In genomic region chr16:5232982-5233381, GRCm38 (mm10) we compare ENCODE assay signal across 8 mouse cellular contexts. TPM values are rescaled to one million over a fixed set of nuclear protein-coding genes. Genes with fewer than 3 reads are reported as not detected.
A peak's percentile ranks its signal among the peaks of the same experiment; 100 is the strongest.
DNase-seq lines count a peak whose midpoint lies in the region; ATAC-seq and TF ChIP-seq lines count a peak whose summit lies in the region.

No protein-coding gene starts in this region.

- H3K4me3 ChIP-seq in heart, embryonic 10.5 days = peak overlapping the region; percentile 94
- peak overlapping the region in 1 of 2 experiments; percentile 43; a peak in 2 of 4 replicates for H3K4me3 ChIP-seq in MEL (ENCODE audit: control insufficient read depth in 1 of 2, insufficient read depth in 1 of 2, low read depth in 2 of 2, low read length in 2 of 2)
- peak overlapping the region; percentile 92 for H3K4me3 ChIP-seq in hindbrain, embryonic 10.5 days
- H3K4me3 ChIP-seq in liver, embryonic 16.5 days (ENCODE audit: low read depth, low read length) = peak overlapping the region; percentile 81

- TF ChIP-seq CTCF in MEL (IDR thresholded peaks at IDR 0.05 in 2 of 3, conservative IDR thresholded peaks at IDR 0.05 in 1 of 3; ENCODE audit: control insufficient read depth in 1 of 3, insufficient read depth in 1 of 3, low read depth in 2 of 3, low read length in 3 of 3, poor library complexity in 1 of 3, severe bottlenecking in 1 of 3) = no peak

- peak overlapping the region; percentile 85 for H3K4me2 ChIP-seq in liver, embryonic 16.5 days (ENCODE audit: low read depth, low read length)

- H3K9me3 ChIP-seq in heart, embryonic 10.5 days = no peaks in the 10 kb centered on the region
- no peaks in the 10 kb centered on the region for H3K9me3 ChIP-seq in MEL (replicated peaks; ENCODE audit: insufficient read depth, low read length)
- H3K9me3 ChIP-seq in hindbrain, embryonic 10.5 days = no peaks in the 10 kb centered on the region
- no peaks in the 10 kb centered on the region for H3K9me3 ChIP-seq in liver, embryonic 16.5 days (replicated peaks; ENCODE audit: control insufficient read depth, low read length)

- WGBS in heart, embryonic 10.5 days = 67% methylated on average over 4 of the region's 4 CpGs
- WGBS in hindbrain, embryonic 10.5 days = 72% methylated on average over 4 of the region's 4 CpGs
- 63% methylated on average over 4 of the region's 4 CpGs for WGBS in liver, embryonic 16.5 days (ENCODE audit: insufficient replicate concordance)

- no peak for TF ChIP-seq RAD21 in MEL (IDR thresholded peaks at IDR 0.05; ENCODE audit: low read depth, low read length)

- H3K27ac ChIP-seq in heart, embryonic 10.5 days = peak overlapping the region; percentile 88
- no peak overlapping the region for H3K27ac ChIP-seq in MEL (ENCODE audit: control insufficient read depth, low read depth, low read length)
- H3K27ac ChIP-seq in hindbrain, embryonic 10.5 days = peak overlapping the region; percentile 86; the same call in 1 of the 2 replicates
- H3K27ac ChIP-seq in liver, embryonic 16.5 days (ENCODE audit: low read length) = no peak overlapping the region; the same call in 1 of the 2 replicates

- H3K4me1 ChIP-seq in heart, embryonic 10.5 days = peaks cover 8% of the 10 kb centered on the region
- peaks cover 4 to 10% of the 10 kb centered on the region in 2 experiments for H3K4me1 ChIP-seq in MEL (ENCODE audit: control insufficient read depth in 1 of 2, insufficient read depth in 2 of 2, low read length in 2 of 2)
- H3K4me1 ChIP-seq in hindbrain, embryonic 10.5 days (replicated peaks) = peaks cover 16% of the 10 kb centered on the region
- peaks cover 10% of the 10 kb centered on the region for H3K4me1 ChIP-seq in liver, embryonic 16.5 days (ENCODE audit: control insufficient read depth, low read depth, low read length)

- H3K36me3 ChIP-seq in heart, embryonic 10.5 days = peaks cover 8% of the 10 kb centered on the region
- H3K36me3 ChIP-seq in MEL (ENCODE audit: control insufficient read depth in 1 of 2, insufficient read depth in 2 of 2, low read length in 2 of 2) = peaks cover 0 to 13% of the 10 kb centered on the region in 2 experiments; a peak in 2 of 4 replicates
- H3K36me3 ChIP-seq in hindbrain, embryonic 10.5 days = peaks cover 7% of the 10 kb centered on the region; the same call in 1 of the 2 replicates
- H3K36me3 ChIP-seq in liver, embryonic 16.5 days (ENCODE audit: control insufficient read depth, insufficient read depth) = no peaks in the 10 kb centered on the region

- TF ChIP-seq EP300 in MEL (IDR thresholded peaks at IDR 0.05; ENCODE audit: low read depth in 1 of 2, low read length in 2 of 2) = no peak

- no peak for TF ChIP-seq POLR2A in MEL (IDR thresholded peaks at IDR 0.05; ENCODE audit: control insufficient read depth in 1 of 2, insufficient read depth in 1 of 2, low read depth in 1 of 2, low read length in 2 of 2, poor library complexity in 1 of 2)

- H3K9ac ChIP-seq in MEL (ENCODE audit: control insufficient read depth, low read depth, low read length, poor library complexity, severe bottlenecking) = peak overlapping the region; percentile 26; the same call in 1 of the 2 replicates
- no peak overlapping the region for H3K9ac ChIP-seq in liver, embryonic 16.5 days (ENCODE audit: low read depth, low read length)

- no peak for DNase-seq in heart, embryonic 10.5 days (ENCODE audit: low spot score)
- no peak for DNase-seq in heart, adult 8-10 months (ENCODE audit: low spot score)
- no peak for DNase-seq in MEL (ENCODE audit: low read depth, low spot score)
- DNase-seq in hindbrain, embryonic 10.5 days (ENCODE audit: low spot score) = no peak
- DNase-seq in thymus, postnatal 0 days (ENCODE audit: low spot score) = no peak
- DNase-seq in layer of hippocampus, postnatal 14 days (ENCODE audit: low spot score in 2 of 2) = no peak
- DNase-seq in adrenal gland, adult (ENCODE audit: inconsistent age in 2 of 2, low spot score in 1 of 2) = no peak

- no peaks in the 10 kb centered on the region for H3K27me3 ChIP-seq in heart, embryonic 10.5 days (ENCODE audit: insufficient read depth, poor library complexity, severe bottlenecking)
- no peaks in the 10 kb centered on the region for H3K27me3 ChIP-seq in MEL (ENCODE audit: control insufficient read depth in 1 of 2, insufficient read depth in 2 of 2, low read length in 2 of 2)
- no peaks in the 10 kb centered on the region for H3K27me3 ChIP-seq in hindbrain, embryonic 10.5 days (ENCODE audit: insufficient read depth, poor library complexity, severe bottlenecking)
- no peaks in the 10 kb centered on the region for H3K27me3 ChIP-seq in liver, embryonic 16.5 days (ENCODE audit: control insufficient read depth, insufficient read depth, low read depth, low read length)

- peaks cover 7% of the 10 kb centered on the region for H3K79me2 ChIP-seq in MEL (ENCODE audit: control insufficient read depth, insufficient read depth, low read length, poor library complexity)

- ATAC-seq in liver, embryonic 16.5 days (ENCODE audit: low read depth) = no peak

TF ChIP-seq in MEL, 35 proteins besides CTCF, POLR2A, EP300 and RAD21:
- TF ChIP-seq TAL1 (IDR thresholded peaks at IDR 0.05; ENCODE audit: low read length) = no peak
TF ChIP-seq in MEL: peak in this region for 0.

RNA-seq across cellular contexts. Expression of gene Alg1, which starts 0.4 kb away (rescaled TPM):
- polyA plus RNA-seq in heart, embryonic 10.5 days (2016; fragmentation: Nextera tagmentation; extraction: Ambion mirVana) = 27.6 and 27.7 TPM in 2 replicates
- total RNA-seq in heart, adult 8-10 months (2022) = 10 to 100 TPM; 12.5 to 16.6 (median 14.6) TPM
- 38.2 and 46.4 TPM in 2 replicates for total RNA-seq in MEL (2012; rRNA removed)
- polyA plus RNA-seq in MEL (2012; ENCODE audit: insufficient read depth in 1 of 2, insufficient read length in 2 of 2, low read depth in 1 of 2, low replicate concordance in 2 of 2, missing spikeins in 1 of 2) = 10 to 100 TPM in 1 of 2 experiments, not detected in 1; 42.9 TPM
- 27.8 and 28.0 TPM in 2 replicates for polyA plus RNA-seq in hindbrain, embryonic 10.5 days (2016; fragmentation: Nextera tagmentation; extraction: Ambion mirVana)
- polyA plus RNA-seq in liver, embryonic 16.5 days (2015; fragmentation: Nextera tagmentation; extraction: Ambion mirVana) = 11.2 and 11.8 TPM in 2 replicates
- polyA plus RNA-seq in thymus, postnatal 0 days (2015; fragmentation: Nextera tagmentation; extraction: Ambion mirVana) = 31.6 TPM in 2 replicates
- 10 to 100 TPM; 25.6 to 30.7 TPM for total RNA-seq in layer of hippocampus, postnatal 14 days (2021)

RNA-seq across cellular contexts. Expression of gene AU021092, which starts 10.9 kb away (rescaled TPM):
- 0.99 and 1.2 TPM in 2 replicates for polyA plus RNA-seq in heart, embryonic 10.5 days (2016; fragmentation: Nextera tagmentation; extraction: Ambion mirVana)
- 10 to 100 TPM; 18.1 to 22.8 (median 20.4) TPM for total RNA-seq in heart, adult 8-10 months (2022)
- total RNA-seq in MEL (2012; rRNA removed) = not detected in 2 replicates
- not detected for polyA plus RNA-seq in MEL (2012; ENCODE audit: insufficient read depth in 1 of 2, insufficient read length in 2 of 2, low read depth in 1 of 2, low replicate concordance in 2 of 2, missing spikeins in 1 of 2)
- polyA plus RNA-seq in hindbrain, embryonic 10.5 days (2016; fragmentation: Nextera tagmentation; extraction: Ambion mirVana) = 1.8 and 3.2 TPM in 2 replicates
- 0.81 and 0.93 TPM in 2 replicates for polyA plus RNA-seq in liver, embryonic 16.5 days (2015; fragmentation: Nextera tagmentation; extraction: Ambion mirVana)
- 1.0 and 1.1 TPM in 2 replicates for polyA plus RNA-seq in thymus, postnatal 0 days (2015; fragmentation: Nextera tagmentation; extraction: Ambion mirVana)
- total RNA-seq in layer of hippocampus, postnatal 14 days (2021) = 1 to 10 TPM; 9.6 to 9.8 TPM

RNA-seq across cellular contexts. Expression of gene Eef2kmt, which starts 22.8 kb away (rescaled TPM):
- polyA plus RNA-seq in heart, embryonic 10.5 days (2016; fragmentation: Nextera tagmentation; extraction: Ambion mirVana) = 23.3 and 24.8 TPM in 2 replicates
- total RNA-seq in heart, adult 8-10 months (2022) = 10 to 100 TPM in 2 of 4 experiments, 1 to 10 TPM in 2; 7.8 to 11.6 (median 10.1) TPM
- total RNA-seq in MEL (2012; rRNA removed) = 21.4 and 26.4 TPM in 2 replicates
- 10 to 100 TPM in 1 of 2 experiments, not detected in 1; 48.6 TPM for polyA plus RNA-seq in MEL (2012; ENCODE audit: insufficient read depth in 1 of 2, insufficient read length in 2 of 2, low read depth in 1 of 2, low replicate concordance in 2 of 2, missing spikeins in 1 of 2)
- 20.2 and 20.7 TPM in 2 replicates for polyA plus RNA-seq in hindbrain, embryonic 10.5 days (2016; fragmentation: Nextera tagmentation; extraction: Ambion mirVana)
- polyA plus RNA-seq in liver, embryonic 16.5 days (2015; fragmentation: Nextera tagmentation; extraction: Ambion mirVana) = 8.2 and 8.5 TPM in 2 replicates
- 13.9 and 15.5 TPM in 2 replicates for polyA plus RNA-seq in thymus, postnatal 0 days (2015; fragmentation: Nextera tagmentation; extraction: Ambion mirVana)
- 1 to 10 TPM; 3.6 to 4.0 TPM for total RNA-seq in layer of hippocampus, postnatal 14 days (2021)

RNA-seq across cellular contexts. Expression of gene Nagpa, which starts 29.2 kb away (rescaled TPM):
- polyA plus RNA-seq in heart, embryonic 10.5 days (2016; fragmentation: Nextera tagmentation; extraction: Ambion mirVana) = 18.0 and 18.7 TPM in 2 replicates
- 10 to 100 TPM; 13.8 to 16.8 (median 14.5) TPM for total RNA-seq in heart, adult 8-10 months (2022)
- 34.0 and 34.5 TPM in 2 replicates for total RNA-seq in MEL (2012; rRNA removed)
- polyA plus RNA-seq in MEL (2012; ENCODE audit: insufficient read depth in 1 of 2, insufficient read length in 2 of 2, low read depth in 1 of 2, low replicate concordance in 2 of 2, missing spikeins in 1 of 2) = 10 to 100 TPM in 1 of 2 experiments, not detected in 1; 60.5 TPM
- polyA plus RNA-seq in hindbrain, embryonic 10.5 days (2016; fragmentation: Nextera tagmentation; extraction: Ambion mirVana) = 14.4 and 15.3 TPM in 2 replicates
- polyA plus RNA-seq in liver, embryonic 16.5 days (2015; fragmentation: Nextera tagmentation; extraction: Ambion mirVana) = 11.7 and 12.2 TPM in 2 replicates
- polyA plus RNA-seq in thymus, postnatal 0 days (2015; fragmentation: Nextera tagmentation; extraction: Ambion mirVana) = 16.3 and 18.0 TPM in 2 replicates
- total RNA-seq in layer of hippocampus, postnatal 14 days (2021) = 1 to 10 TPM; 8.8 to 9.4 TPM

Comparison
In these comparisons a context has a peak if more than half of its experiments do, and no peak if none do; other contexts are left out.
1. H3K27ac ChIP-seq: peak in heart, embryonic 10.5 days (single experiment) and hindbrain, embryonic 10.5 days (single experiment); none in MEL (single experiment) and liver, embryonic 16.5 days (single experiment).